Mouse (Mus musculus) liver, embryonic 14.5 days (tissue): ENCODE data around the gene Tnfrsf1a. TPM values are rescaled to one million over a fixed set of nuclear protein-coding genes. Genes with fewer than 3 reads are reported as not detected.
"Not testable (repeated sequence)": the region's sequence is repeated elsewhere in the genome, so short reads cannot be mapped to it uniquely, and the experiment has no call there.

ENCODE experiments used
- ATAC-seq: fragments of 200-750 bp; cut with Nextera tagmentation; 2 replicates; pipeline ENCODE4 v1.8.0; 2017; ENCODE audit warnings: moderate number of reproducible peaks, mild to moderate bottlenecking, moderate library complexity; ENCODE audit not compliant: insufficient read depth
- DNase-seq, 3 experiments: peaks; one replicate each; pipeline ENCODE4 v3.0.0-alpha.2; 2012 to 2013; ENCODE audit warnings: low read depth in 3 of 3, low spot score in 3 of 3
- H3K27ac ChIP-seq: fragments of 300-500 bp; sonication (generic); 2 replicates; pipeline ENCODE4 v1.5.1; 2014; ENCODE audit warnings: moderate library complexity, mild to moderate bottlenecking, control low read depth, inconsistent platforms
- H3K27me3 ChIP-seq: fragments of 300-500 bp; sonication (generic); 2 replicates; pipeline ENCODE4 v1.6.1; 2014; ENCODE audit warnings: mild to moderate bottlenecking, low read length, moderate library complexity; ENCODE audit not compliant: control insufficient read depth, insufficient read depth
- H3K36me3 ChIP-seq: fragments of 300-500 bp; sonication (generic); replicated peaks from 2 replicates; pipeline ENCODE4 v1.6.1; 2014; ENCODE audit warnings: low read depth; ENCODE audit not compliant: control insufficient read depth, insufficient read depth
- H3K4me1 ChIP-seq, 2 experiments: fragments of 200-500 bp in 1 of 2; fragments of 300-500 bp in 1 of 2; sonication (generic) in 1 of 2; replicated peaks; 2 replicates each; pipeline ENCODE4 v1.6.1; 2012 to 2014; ENCODE audit warnings: antibody characterized with exemption in 1 of 2, inconsistent platforms in 1 of 2, low read length in 1 of 2; ENCODE audit not compliant: control insufficient read depth in 2 of 2, insufficient read depth in 2 of 2
- H3K4me2 ChIP-seq: fragments of 300-500 bp; sonication (generic); 2 replicates; pipeline ENCODE4 v1.6.1; 2014; ENCODE audit warnings: low read depth, mild to moderate bottlenecking, control low read depth, moderate library complexity
- H3K4me3 ChIP-seq, 2 experiments: fragments of 200-500 bp in 1 of 2; fragments of 300-500 bp in 1 of 2; sonication (generic) in 1 of 2; 2 replicates each; pipeline ENCODE4 v1.5.1; 2012 to 2014; ENCODE audit warnings: low read depth in 2 of 2, low read length in 2 of 2, mild to moderate bottlenecking in 2 of 2, control low read depth in 1 of 2, inconsistent platforms in 1 of 2, moderate library complexity in 1 of 2; ENCODE audit not compliant: insufficient read depth in 1 of 2
- H3K9ac ChIP-seq: fragments of 300-500 bp; sonication (generic); replicated peaks from 2 replicates; pipeline ENCODE4 v1.6.1; 2014; ENCODE audit warnings: mild to moderate bottlenecking, control low read depth, moderate library complexity
- H3K9me3 ChIP-seq: fragments of 300-500 bp; sonication (generic); 2 replicates; pipeline ENCODE4 v1.6.1; 2016; ENCODE audit warnings: low read length, mixed read lengths; ENCODE audit not compliant: control insufficient read depth
- CTCF ChIP-seq: IDR thresholded peaks from 2 replicates; pipeline ENCODE4 v1.5.1; 2016; ENCODE audit warnings: antibody characterized with exemption, low read depth, control low read depth
- EP300 ChIP-seq: IDR thresholded peaks from 2 replicates; pipeline ENCODE4 v1.6.1; 2016; ENCODE audit warnings: antibody characterized with exemption, low read depth
- WGBS: fragments of 180-500 bp; shearing (Covaris S2); extraction: QIAGEN DNeasy Blood & Tissue Kit; methylation state at CpG from one replicate; pipeline ENCODE4 v1.1.7; 2014; ENCODE audit not compliant: insufficient replicate concordance; 5-methylcytosine and 5-hydroxymethylcytosine counted together
- polyA plus RNA-seq, 2 experiments: library from polyadenylated mRNA; depleted of rRNA in 1 of 2; stranded (reverse) in 1 of 2; unstranded in 1 of 2; fragments of >200 nt; fragmentation: Nextera tagmentation in 1 of 2; extraction: Ambion mirVana in 1 of 2; gene quantifications; 2 replicates each; pipeline versions ENCODE4 v1.2.1 to v1.2.3; 2012 to 2014

Tnfrsf1a gene
- polyA plus RNA-seq (2012; rRNA removed) (15.4 and 16.8 TPM in 2 replicates), polyA plus RNA-seq (2014; fragmentation: Nextera tagmentation; extraction: Ambion mirVana) (19.8 and 21.1 TPM in 2 replicates)

DNA sequence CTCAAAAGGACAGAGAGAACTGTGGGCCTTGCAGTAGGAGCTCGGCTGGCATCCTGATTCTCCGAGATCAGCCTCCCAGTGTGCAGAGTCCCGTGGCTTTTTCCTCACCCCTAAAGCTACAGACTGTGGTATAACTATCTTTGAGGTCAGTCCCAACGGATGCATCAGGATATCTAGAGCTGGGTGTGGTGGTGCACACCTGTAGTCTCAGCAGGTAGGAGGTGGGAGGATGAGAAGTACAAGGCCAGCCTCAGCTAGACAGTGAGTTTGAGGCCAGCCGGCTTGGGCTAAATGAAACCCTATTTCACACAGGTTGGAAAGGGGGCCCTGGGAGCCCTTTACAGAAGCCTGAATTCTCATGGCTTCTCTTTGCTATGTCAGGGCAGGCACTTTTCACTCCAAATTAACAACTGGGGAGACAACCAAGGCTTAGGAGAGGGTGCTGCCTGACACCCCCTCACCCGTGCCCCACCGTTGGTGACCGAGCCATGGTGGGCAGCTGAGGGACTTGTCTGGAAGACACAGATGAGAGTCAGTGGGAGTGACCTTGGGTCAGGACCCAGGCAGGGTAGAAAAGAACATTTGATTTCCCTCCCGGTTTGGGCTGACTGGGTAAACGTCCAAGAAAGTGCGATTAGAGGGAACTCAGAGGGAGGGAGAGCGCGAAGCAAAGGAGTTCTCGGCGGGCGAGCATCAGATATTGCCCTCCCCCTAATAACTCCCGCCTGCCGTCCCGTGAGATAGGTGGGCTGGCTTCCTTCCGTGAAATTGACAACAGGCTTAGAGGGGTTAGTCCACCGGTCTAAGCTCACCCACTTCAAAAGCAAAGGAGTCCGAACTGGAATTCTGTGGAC lies at the start of gene Tnfrsf1a:
Tnfrsf1a (plus strand) TSS at position 642 of the 854 bp plus-strand sequence.
- peak within 1 kb of the TSS; percentile 61 for H3K4me2 ChIP-seq
- H3K36me3 ChIP-seq: no peaks in the 10 kb centered on the region
- H3K27me3 ChIP-seq: no peaks in the 10 kb centered on the region
- no peak for TF ChIP-seq EP300
- TF ChIP-seq CTCF: no peak
- peaks cover 0 to 29% of the 10 kb centered on the region in 2 experiments; a peak in 3 of 4 replicates for H3K4me1 ChIP-seq
- peak within 1 kb of the TSS; percentile 50 for H3K9ac ChIP-seq
- no peak for DNase-seq
- ATAC-seq: no peak
- no peaks in the 10 kb centered on the region for H3K9me3 ChIP-seq
- H3K27ac ChIP-seq: no peak within 1 kb of the TSS
- 6% methylated on average over 22 of the region's 22 CpGs for WGBS
- H3K4me3 ChIP-seq: peak within 1 kb of the TSS; percentile 61 to 67

DNA sequence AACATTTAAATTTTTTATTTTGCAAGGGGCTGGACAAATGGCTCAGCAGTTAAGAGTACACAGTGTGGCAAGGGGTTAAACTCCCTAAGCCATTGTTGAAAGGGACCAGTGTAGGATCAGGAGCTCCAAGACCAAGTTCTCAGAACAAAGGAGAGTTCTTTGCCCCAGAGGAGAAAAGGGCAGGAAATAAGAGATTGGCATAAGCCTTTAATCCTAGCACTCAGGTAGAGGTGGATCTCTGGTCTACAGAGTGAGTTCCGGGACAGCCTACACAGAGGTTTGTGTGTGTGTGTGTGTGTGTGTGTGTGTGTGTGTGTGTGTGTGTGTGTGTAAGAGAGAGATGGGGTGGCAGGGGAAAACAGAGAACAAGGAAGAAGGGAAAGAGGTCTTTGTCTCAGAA lies 48.2 kb upstream of the Tnfrsf1a start:
- TF ChIP-seq EP300: no peak
- no peak for TF ChIP-seq CTCF
- Histone ChIP-seq H3K4me2 (no peak overlapping the region), H3K4me1 (no peaks in the 10 kb centered on the region), H3K4me3 (no peak overlapping the region), H3K9me3 (no peaks in the 10 kb centered on the region), H3K9ac (no peak overlapping the region), H3K27ac (no peak overlapping the region), H3K36me3 (no peaks in the 10 kb centered on the region), H3K27me3 (no peaks in the 10 kb centered on the region)
- 64% methylated on average over 1 of the region's 1 CpGs for WGBS
- DNase-seq (no peak), ATAC-seq (no peak)

DNA sequence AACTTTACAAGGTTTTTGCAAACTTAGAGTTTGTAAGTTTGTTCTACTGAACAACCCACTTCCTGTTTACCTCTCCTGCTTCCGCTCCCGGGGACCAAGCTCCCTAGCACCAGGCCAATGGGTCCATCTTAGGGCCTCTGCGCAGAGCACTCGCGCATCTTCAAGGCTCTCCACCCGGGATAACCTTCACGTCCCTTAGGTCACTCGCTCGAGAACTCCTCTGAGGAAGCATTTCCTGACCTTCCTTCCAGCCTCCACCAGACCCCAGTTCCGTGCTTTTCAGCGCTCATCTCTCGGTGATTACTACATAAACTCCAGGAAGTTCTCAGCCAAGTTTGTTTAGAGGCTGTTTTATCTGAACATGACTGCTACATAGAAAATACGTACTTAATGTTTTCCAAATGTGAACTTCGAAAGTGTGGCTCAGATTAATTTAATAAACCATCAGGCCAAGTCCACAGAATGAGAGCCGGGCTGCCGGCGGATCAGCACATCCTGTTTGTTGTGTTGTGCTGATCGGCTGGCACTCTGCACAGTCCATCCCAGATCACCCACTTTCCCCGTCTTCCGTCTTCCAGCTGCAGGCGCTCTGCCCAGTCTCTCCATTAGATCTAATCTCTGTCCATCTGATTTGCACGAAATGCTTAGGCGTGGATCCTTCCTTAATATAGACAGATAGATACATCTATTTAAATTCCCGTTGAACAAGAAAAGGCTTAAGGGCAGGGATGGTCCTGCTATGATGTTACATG lies 46.8 kb upstream of the Tnfrsf1a start:
- Histone ChIP-seq H3K27me3 (no peaks in the 10 kb centered on the region), H3K4me3 (no peak overlapping the region), H3K4me1 (no peaks in the 10 kb centered on the region), H3K9ac (no peak overlapping the region), H3K27ac (no peak overlapping the region), H3K9me3 (no peaks in the 10 kb centered on the region), H3K36me3 (no peaks in the 10 kb centered on the region), H3K4me2 (no peak overlapping the region)
- WGBS: 66% methylated on average over 24 of the region's 24 CpGs
- no peak for ATAC-seq
- TF ChIP-seq CTCF (no peak), EP300 (no peak)
- DNase-seq: no peak

DNA sequence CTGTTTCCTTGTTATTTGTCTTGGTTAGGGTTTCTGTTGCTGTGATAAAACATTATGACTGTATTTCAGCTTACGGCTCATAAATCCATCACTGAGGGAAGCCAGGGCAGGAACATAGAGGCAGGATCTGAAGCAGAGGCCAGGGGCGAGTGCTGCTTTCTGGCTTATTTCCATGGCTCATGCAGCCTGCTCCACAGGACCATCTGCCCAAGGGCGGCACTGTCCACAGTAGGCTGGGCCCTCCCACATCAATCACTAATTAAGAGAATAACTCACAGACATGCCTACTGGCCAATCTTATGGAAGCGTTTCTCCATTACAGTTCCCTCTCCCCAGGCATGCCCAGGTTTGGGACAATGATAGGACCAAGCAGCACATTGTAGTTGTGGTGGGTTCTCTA lies 45.9 kb upstream of the Tnfrsf1a start:
- Histone ChIP-seq H3K27me3 (no peaks in the 10 kb centered on the region), H3K9me3 (no peaks in the 10 kb centered on the region), H3K4me3 (no peak overlapping the region), H3K9ac (no peak overlapping the region), H3K27ac (no peak overlapping the region), H3K36me3 (no peaks in the 10 kb centered on the region), H3K4me2 (no peak overlapping the region), H3K4me1 (no peaks in the 10 kb centered on the region)
- no peak for ATAC-seq
- TF ChIP-seq EP300 (no peak), CTCF (no peak)
- WGBS: 70% methylated on average over 4 of the region's 4 CpGs
- DNase-seq: no peak

- H3K27me3 ChIP-seq, H3K4me2 ChIP-seq, H3K36me3 ChIP-seq, H3K4me1 ChIP-seq, H3K9ac ChIP-seq, ATAC-seq, H3K4me3 ChIP-seq, H3K27ac ChIP-seq, H3K9me3 ChIP-seq, DNase-seq: not testable (repeated sequence)
- WGBS: 61% methylated on average over 7 of the region's 7 CpGs
Measured at GRCm38 (mm10) chr6:125304408-125304807, 44.8 kb upstream of the Tnfrsf1a start.
